Mouse (Mus musculus): ENCODE data around the gene Anxa1.
A peak's percentile ranks its signal among the peaks of the same experiment; 100 is the strongest.

The Anxa1 gene

GRCm38 (mm10) chr19:20390455-20390994 lies at the start of gene Anxa1:
TSS of gene Anxa1 (minus strand) at chr19:20390944.
- peak in 1 of 2 experiments; percentile 13 for DNase-seq

DNA sequence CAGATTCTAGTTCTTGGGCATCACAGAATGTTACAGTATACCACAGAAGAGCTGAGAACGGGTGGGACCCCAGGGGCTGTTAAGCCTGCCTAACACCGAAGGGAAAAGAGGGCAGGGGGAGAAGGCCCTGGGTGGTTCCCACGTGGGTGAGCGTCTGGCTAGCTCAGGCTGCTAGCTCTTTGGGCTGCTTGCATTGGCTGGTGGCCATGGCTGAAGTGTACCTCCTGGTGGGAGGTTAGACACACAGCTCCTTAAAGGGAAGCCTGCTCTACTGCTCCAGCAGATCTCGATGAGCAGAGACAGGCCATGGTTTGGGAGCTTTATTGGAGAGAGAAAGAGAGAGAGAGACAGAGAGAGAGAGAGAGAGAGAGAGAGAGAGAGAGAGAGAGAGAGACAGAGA lies 46.3 kb upstream of the Anxa1 start:
- DNase-seq = no peak

GRCm38 (mm10) chr19:20434541-20434940 lies 43.8 kb upstream of the Anxa1 start:
- peak; percentile 9 to 60 for DNase-seq

DNA sequence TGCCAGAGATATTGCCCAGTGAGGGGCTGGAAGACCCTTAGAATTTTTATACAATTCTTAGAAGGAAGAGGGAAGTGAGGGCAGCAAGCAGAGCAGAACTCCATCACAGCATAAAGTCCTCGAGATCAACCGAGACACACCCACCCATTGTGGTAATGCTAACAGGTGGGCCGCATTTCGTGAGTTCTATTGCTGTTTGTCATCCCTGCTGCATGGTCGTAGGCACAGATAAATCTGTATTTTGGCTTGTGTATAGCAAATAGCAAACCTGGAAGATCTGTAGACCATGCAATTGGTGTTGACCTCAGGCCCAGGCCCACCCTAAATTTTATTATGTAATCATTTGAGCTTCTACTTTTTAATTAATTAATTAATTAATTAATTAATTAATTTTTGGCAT lies 43.2 kb upstream of the Anxa1 start:
- no peak for DNase-seq

DNA sequence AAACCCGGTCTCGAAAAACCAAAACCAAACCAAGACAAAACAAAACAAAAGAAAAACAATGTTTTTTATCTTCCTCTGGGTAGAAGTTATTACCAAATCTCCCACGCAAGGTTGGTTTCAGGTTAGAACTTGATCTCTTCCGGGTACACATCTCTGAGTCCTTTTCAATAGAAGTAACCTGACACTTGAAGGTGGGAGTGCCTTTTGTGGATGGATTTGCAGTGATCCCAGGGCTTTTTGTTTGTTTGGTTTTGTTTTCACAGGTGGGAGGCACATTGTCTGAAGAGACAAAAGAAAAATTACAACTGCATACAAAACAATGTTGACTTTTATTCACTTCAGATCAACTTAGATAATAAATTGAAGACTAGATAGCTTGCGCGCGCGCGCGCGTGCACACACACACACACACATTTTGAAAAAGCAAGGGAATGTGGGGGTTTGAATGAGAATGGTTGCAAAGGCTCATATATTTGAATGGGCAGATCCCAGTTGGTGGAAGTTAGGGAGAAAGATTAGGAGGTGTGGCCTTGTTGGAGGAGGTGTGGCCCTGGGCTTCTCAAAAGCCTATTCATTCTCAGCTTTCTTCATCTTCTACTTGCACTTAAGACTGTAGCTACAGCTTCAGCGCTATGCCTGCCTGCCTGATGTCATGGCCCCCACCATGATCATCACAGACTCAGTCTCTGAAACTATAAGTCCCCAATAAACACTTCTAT lies 35.9 kb upstream of the Anxa1 start:
- no peak for DNase-seq

- no peak for DNase-seq
Observed at GRCm38 (mm10) chr19:20411276-20411675, 20.5 kb upstream of the Anxa1 start.

- no peak for DNase-seq
Observed at GRCm38 (mm10) chr19:20409541-20410528, 19.1 kb upstream of the Anxa1 start.

GRCm38 (mm10) chr19:20406475-20406874 lies 15.7 kb upstream of the Anxa1 start:
- no peak for DNase-seq

GRCm38 (mm10) chr19:20405015-20405414 lies 14.3 kb upstream of the Anxa1 start:
- no peak for DNase-seq

GRCm38 (mm10) chr19:20403740-20404139 lies 13.0 kb upstream of the Anxa1 start:
- DNase-seq = no peak

- DNase-seq = no peak
Observed at GRCm38 (mm10) chr19:20403219-20403618, 12.5 kb upstream of the Anxa1 start.

GRCm38 (mm10) chr19:20402516-20403200 lies 11.9 kb upstream of the Anxa1 start:
- no peak for DNase-seq

DNA sequence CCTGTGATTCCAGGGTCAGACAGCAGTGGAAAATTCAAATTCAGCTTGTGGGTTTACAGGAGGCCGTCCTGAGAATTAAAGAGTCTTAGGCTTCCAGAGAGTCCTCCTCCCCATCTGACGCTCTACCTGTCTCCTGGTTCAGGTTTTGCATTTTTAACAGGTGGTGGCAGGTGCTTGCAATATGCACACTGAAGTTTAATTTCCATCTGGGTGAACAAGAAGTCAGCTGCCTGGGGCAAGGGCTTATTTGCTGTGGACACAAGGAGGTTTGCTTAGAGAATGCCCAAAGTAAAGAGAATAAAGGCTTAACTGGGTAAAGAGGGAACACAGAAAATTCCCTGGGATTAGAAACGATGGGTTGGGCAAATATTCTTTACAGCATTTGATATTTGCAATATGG lies 11.2 kb upstream of the Anxa1 start:
- peak; percentile 13 to 24 for DNase-seq

GRCm38 (mm10) chr19:20399187-20399586 lies 8.4 kb upstream of the Anxa1 start:
- DNase-seq = no peak

GRCm38 (mm10) chr19:20397092-20397491 lies 6.3 kb upstream of the Anxa1 start:
- DNase-seq = no peak

DNA sequence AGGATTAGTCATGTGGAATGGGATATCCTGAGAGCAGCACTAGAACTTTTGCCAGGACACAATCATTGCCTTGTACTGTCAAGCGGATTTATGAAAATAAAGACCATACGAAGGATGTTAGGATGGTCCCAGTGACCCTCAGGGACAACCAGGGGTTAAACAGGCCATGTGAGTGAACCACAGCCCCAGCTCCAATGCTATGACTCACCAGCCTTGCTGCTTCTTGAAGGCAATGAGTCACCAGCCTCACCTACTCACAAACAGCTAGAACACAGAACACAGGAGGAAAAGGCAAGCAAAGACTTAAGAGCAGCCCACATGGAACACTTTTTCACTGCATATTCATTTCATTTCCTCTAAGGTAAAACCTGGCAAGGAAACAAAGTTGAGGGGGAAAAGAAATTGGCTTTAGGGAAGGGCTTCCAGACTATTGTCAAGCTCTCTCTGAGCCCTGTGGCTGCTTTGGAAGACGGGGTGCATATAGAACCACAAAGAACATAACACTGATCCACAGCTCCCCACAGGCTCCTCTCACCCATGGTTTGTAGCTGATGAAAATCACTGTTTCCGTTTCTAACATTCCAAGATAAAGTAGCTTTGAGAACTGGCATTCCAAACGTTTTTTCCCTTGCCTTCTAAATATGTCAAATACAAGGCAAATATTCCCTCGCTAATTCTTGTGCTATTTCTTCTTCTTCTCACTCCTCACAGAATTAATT lies 3.0 kb upstream of the Anxa1 start:
- no peak for DNase-seq

GRCm38 (mm10) chr19:20389723-20390122 lies 1.0 kb downstream of the Anxa1 start:
- DNase-seq = no peak

GRCm38 (mm10) chr19:20389245-20389644 lies 1.5 kb downstream of the Anxa1 start:
- DNase-seq = no peak

DNA sequence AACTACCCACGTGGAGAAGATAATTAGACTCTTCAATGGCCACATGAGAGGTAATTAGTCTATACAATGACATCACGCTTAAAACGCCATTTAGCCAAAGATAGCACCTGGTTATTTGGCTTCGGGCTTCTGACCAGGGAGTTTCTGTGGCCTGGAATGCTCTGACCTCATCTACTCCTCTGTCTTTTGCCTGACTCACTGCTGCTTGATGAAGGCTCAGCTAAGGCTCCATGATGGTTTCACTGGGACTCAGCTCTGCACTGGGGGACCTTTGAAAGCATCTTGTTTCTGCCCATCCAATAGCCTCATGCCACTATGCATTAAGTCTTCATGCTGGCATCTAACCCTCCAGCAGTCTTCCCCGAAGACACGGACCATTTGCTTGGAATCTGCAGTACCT lies 2.5 kb downstream of the Anxa1 start:
- DNase-seq = no peak

GRCm38 (mm10) chr19:20386296-20386695 lies 4.4 kb downstream of the Anxa1 start:
- DNase-seq = no peak

- DNase-seq = no peak
Observed at GRCm38 (mm10) chr19:20385645-20386044, 5.1 kb downstream of the Anxa1 start.

DNA sequence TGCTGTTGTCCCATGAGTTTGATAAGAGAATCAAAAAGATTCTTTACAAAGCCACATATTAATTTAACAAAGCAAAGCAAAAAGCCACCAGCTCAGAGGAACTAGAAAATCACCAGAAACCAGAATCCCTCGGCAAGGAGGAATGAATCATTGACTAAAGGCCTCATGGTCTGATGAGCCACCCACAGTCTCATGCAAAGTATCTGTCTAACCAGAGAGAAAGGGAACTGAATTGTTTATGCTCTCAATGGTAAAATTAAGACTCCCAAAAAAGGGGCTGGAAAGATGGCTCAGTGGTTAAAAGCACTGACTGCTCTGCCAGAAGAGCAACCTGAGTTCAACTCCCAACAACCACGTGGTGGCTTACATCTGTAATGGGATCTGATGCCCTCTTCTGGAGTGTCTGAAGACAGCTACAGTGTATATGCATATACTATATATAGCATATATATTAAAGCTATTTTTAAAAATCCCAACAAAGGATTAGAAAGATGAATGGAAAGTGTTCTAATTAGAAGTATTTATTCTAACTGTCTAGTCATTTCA lies 9.5 kb downstream of the Anxa1 start:
- no peak for DNase-seq

All from kidney, adult 8-10 months (tissue).